Mouse (Mus musculus) layer of hippocampus, adult 9-11 months (tissue): ENCODE measurements around the gene Oprm1.
A peak's percentile ranks its signal among the peaks of the same experiment; 100 is the strongest.

Source experiments
- DNase-seq: peaks from one replicate; pipeline ENCODE4 v3.0.0; 2022

Gene Oprm1

GRCm38 (mm10) chr10:7049901-7050300, 291.6 kb downstream of the Oprm1 start:
- no peak for DNase-seq

- peak; percentile 11 for DNase-seq
Observed at GRCm38 (mm10) chr10:7052315-7053017, 294.2 kb downstream of the Oprm1 start, which contains the start of gene Ipcef1. TSS of gene Ipcef1 (minus strand) at chr10:7052478.

DNA sequence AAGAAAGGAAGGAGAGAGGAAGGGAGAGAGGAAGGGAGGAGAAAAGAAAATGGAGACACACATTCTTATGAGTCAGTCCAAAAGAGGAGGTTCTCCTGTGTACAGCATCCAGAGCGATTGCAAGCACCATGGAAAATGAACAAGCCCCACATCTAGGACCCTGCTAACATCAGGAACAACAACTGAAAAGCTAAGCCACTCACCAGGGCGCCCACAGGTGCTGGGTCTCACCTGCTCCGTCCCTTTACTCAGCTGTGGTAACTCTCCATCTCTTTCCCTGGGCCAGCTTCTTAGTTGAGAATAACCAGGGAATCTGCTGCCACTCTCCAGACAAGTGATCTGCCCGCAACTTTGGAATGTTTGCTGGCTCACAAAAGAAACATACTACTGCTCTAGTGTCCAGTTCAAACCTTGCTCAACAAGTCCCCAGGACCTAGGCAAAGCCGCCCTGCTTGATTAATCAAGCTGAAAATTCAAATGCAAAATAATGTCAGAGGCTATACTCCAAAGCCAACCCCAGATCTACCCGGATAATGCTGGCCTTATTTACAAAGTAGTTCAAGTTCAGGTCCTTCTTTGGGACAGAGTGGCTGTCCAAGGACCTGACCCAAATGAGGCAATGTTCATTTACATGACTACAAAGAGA, 296.4 kb downstream of the Oprm1 start:
- no peak for DNase-seq

DNA sequence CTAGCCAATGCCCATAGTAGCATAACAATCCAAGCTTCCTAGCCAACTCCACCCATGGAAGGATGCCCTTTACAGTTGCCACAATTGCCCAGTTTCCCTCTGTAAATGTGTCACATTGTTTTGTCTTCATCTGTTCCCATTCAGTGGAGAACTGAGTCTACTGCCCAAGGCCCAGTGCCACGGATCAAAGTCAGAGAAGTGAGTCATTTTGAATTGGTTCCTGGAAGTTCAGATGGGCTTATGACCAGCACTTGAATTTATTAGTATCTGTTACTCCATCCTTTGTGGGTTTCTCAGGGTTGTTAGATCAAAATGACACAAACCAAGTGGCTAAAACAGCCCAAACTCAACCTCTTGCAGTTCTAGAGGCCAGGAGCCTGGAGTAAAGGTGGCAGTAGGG, 299.2 kb downstream of the Oprm1 start:
- DNase-seq = no peak

DNA sequence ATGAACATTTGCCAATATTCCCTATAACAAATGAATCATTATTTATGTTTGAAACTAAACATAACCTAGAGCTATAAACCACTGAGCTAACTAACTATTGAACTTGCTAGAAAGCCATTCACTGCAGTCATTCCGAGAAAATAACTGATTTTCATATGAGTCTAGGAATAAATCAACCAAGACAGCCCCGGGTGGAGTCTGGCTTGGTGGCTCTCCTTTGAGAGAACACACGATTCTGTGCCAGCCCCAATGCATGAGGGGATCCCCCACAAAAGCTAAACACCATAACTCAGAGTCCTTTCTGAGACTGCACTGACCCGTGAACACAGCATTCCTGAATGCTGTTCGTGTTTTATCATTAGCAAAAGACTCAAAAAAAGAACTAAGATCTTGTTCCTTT, 302.0 kb downstream of the Oprm1 start:
- DNase-seq = no peak

DNA sequence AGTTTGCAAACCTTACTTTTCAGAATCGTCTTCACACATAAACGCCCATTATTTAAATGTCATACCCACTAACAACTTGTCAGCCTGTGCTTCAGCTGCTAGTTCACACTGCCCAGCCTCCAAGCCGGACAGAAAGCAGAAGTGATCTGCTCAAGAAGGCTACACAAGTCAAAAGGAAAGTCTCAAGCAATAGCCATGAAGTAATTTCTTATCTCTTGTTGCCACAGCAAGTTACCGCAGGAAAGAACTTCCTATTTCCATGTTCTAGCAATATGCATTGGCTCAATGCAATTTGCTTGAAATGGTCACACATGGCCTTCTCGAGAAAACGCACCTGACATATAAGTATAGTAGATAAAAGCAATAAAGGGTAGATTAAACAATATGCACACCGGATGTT, 304.7 kb downstream of the Oprm1 start:
- peak; percentile 65 for DNase-seq

- DNase-seq = peak; percentile 47
Observed at GRCm38 (mm10) chr10:7063752-7064457, 305.6 kb downstream of the Oprm1 start.

- no peak for DNase-seq
Observed at GRCm38 (mm10) chr10:7068608-7069007, 310.3 kb downstream of the Oprm1 start.

DNA sequence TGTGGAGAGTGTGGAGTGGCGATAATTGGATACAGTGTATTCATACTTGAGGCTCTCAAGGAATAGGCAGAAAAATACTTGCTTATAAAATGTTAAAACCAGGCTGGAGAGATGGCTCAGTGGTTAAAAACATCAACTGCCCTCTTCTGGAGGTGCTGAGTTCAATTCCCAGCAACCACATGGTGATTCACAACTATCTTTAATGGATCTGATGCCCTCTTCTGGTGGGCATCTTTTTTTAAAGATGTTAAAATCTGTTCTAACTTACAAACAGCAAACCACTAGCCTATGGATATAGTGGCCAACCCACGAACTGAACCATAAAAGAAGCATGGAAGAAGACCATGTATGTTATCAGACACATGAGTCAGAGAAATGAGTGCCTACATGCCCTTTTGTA, 310.8 kb downstream of the Oprm1 start:
- DNase-seq = no peak

GRCm38 (mm10) chr10:7070100-7070835, 312.0 kb downstream of the Oprm1 start:
- DNase-seq = no peak

DNA sequence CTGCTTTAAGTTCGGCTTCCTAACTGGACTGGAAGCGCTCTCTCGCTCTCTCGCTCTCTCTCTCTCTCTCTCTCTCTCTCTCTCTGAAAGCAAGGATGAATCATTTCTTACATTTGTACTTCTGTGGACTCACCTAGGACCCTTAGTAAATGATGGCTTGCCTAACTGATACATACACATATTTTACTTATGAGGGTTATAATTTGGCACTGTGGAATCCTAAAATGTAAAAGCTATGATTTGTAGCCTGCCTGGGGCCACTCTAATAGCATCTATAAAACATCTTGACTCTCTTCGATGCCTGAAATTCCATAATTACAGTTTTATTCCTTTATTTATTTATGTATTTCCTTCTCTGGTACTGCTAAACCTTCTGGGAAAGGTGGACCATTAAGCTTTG, 312.6 kb downstream of the Oprm1 start:
- DNase-seq = no peak

GRCm38 (mm10) chr10:7074231-7074630, 315.9 kb downstream of the Oprm1 start:
- DNase-seq = no peak

DNA sequence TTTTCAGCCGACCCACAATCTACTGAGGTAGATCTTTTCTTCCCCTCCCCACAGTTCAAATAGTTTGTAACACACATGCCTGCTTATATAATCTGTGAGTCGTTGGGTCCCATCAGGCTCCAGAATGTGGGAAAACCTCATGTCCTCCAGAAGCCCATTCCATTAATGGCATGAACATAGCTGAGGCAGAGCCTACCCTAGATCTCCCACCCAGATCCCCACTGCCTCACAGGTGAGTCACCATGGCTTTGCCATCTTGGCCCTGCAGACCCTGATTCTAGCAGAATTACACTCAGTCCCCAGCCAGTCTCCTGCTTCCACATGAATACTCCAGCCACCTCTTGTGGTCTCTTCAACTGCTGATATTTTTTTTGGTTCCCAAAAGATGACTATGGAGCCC, 317.4 kb downstream of the Oprm1 start:
- DNase-seq = no peak

- DNase-seq = peak; percentile 76
Observed at GRCm38 (mm10) chr10:7076201-7076600, 317.9 kb downstream of the Oprm1 start.

DNA sequence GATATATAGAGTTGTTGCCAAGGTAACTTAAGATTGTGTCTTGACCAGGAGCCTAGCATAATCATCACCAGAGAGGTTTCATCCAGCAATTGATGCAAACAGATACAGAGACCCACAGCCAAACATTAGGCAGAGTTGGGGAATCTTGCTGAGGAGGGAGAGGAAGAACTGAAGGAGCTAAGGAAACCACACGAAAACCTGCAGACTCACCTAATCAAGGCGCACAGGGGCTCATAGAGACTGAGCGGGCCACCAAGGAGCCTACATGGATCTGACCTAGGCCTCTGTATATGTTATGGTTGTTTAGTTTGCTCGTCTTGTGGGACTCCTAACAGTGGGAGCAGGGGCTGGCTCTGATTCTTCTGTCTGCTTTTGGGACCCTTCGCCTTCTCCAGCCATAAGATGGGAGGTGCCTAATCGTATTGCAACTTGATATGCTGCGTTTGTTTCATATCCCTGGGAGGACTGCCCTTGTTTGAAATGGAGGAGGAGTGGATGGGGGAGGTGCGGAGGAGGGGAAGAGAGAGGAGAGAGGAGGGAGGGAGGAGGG, 318.4 kb downstream of the Oprm1 start:
- no peak for DNase-seq

GRCm38 (mm10) chr10:7077389-7077808, 319.1 kb downstream of the Oprm1 start:
- DNase-seq = peak; percentile 30

- no peak for DNase-seq
Observed at GRCm38 (mm10) chr10:7077971-7078370, 319.7 kb downstream of the Oprm1 start.
